Mouse (Mus musculus) limb, embryonic 14.5 days (tissue): ENCODE data around the gene Limk2. TPM values are rescaled to one million over a fixed set of nuclear protein-coding genes. Genes with fewer than 3 reads are reported as not detected.
A peak's percentile ranks its signal among the peaks of the same experiment; 100 is the strongest.

Experiments used
- ATAC-seq: fragments of 200-750 bp; cut with Nextera tagmentation; 2 replicates; pipeline ENCODE4 v1.8.0; 2017; ENCODE audit warnings: low read depth, moderate number of reproducible peaks, moderate TSS enrichment; ENCODE audit not compliant: low FRiP score
- DNase-seq: peaks from one replicate; pipeline ENCODE4 v3.0.0-alpha.2; 2015; ENCODE audit warnings: low spot score
- H3K27ac ChIP-seq: fragments of 300-500 bp; sonication (generic); replicated peaks from 2 replicates; pipeline ENCODE4 v1.5.1; 2014; ENCODE audit warnings: low read depth, mild to moderate bottlenecking, low read length, moderate library complexity, mixed read lengths
- H3K27me3 ChIP-seq: fragments of 300-500 bp; sonication (generic); 2 replicates; pipeline ENCODE4 v1.6.1; 2014; ENCODE audit warnings: low read length, mixed read lengths; ENCODE audit not compliant: control insufficient read depth, insufficient read depth
- H3K36me3 ChIP-seq: fragments of 300-500 bp; sonication (generic); 2 replicates; pipeline ENCODE4 v1.6.1; 2014; ENCODE audit warnings: mild to moderate bottlenecking, low read length, moderate library complexity, mixed read lengths; ENCODE audit not compliant: control insufficient read depth, insufficient read depth
- H3K4me1 ChIP-seq: fragments of 300-500 bp; sonication (generic); 2 replicates; pipeline ENCODE4 v1.6.1; 2014; ENCODE audit warnings: antibody characterized with exemption, low read length, mixed read lengths; ENCODE audit not compliant: control insufficient read depth, insufficient read depth
- H3K4me2 ChIP-seq: fragments of 300-500 bp; sonication (generic); replicated peaks from 2 replicates; pipeline ENCODE4 v1.6.1; 2014; ENCODE audit warnings: low read depth, mild to moderate bottlenecking, low read length, moderate library complexity; ENCODE audit not compliant: severe bottlenecking
- H3K4me3 ChIP-seq: fragments of 300-500 bp; sonication (generic); replicated peaks from 2 replicates; pipeline ENCODE4 v1.5.1; 2014; ENCODE audit warnings: low read length
- H3K9ac ChIP-seq: fragments of 300-500 bp; sonication (generic); 2 replicates; pipeline ENCODE4 v1.6.1; 2014; ENCODE audit warnings: mild to moderate bottlenecking, low read depth, low read length, moderate library complexity; ENCODE audit not compliant: severe bottlenecking
- H3K9me3 ChIP-seq: fragments of 300-500 bp; sonication (generic); 2 replicates; pipeline ENCODE4 v1.6.1; 2016; ENCODE audit warnings: low read length; ENCODE audit not compliant: control insufficient read depth
- POLR2A ChIP-seq: fragments of 200-500 bp; IDR thresholded peaks from 2 replicates; pipeline ENCODE4 v1.8.0; 2012; ENCODE audit warnings: inconsistent platforms, mild to moderate bottlenecking, moderate library complexity, borderline replicate concordance; ENCODE audit not compliant: insufficient read depth, insufficient read length; ENCODE audit errors: extremely low read depth
- WGBS: fragments of 180-500 bp; shearing (Covaris S2); extraction: QIAGEN DNeasy Blood & Tissue Kit; methylation state at CpG from one replicate; pipeline ENCODE4 v1.1.7; 2014; 5-methylcytosine and 5-hydroxymethylcytosine counted together
- polyA plus RNA-seq, 2 experiments: library from polyadenylated mRNA; depleted of rRNA in 1 of 2; stranded (reverse) in 1 of 2; unstranded in 1 of 2; fragments of >200 nt; fragmentation: Nextera tagmentation in 1 of 2; extraction: Ambion mirVana in 1 of 2; gene quantifications; 2 replicates each; pipeline versions ENCODE4 v1.2.1 to v1.2.3; 2012 to 2014

Gene Limk2
- polyA plus RNA-seq, 2 experiments = 91.1 to 93.5 TPM

GRCm38 (mm10) chr11:3370928-3371598 lies 37.9 kb downstream of the Limk2 start:
- DNase-seq = peak; percentile 83
- Histone ChIP-seq H3K36me3 (no peaks in the 10 kb centered on the region), H3K27me3 (no peaks in the 10 kb centered on the region), H3K4me1 (peaks cover 21% of the 10 kb centered on the region), H3K9ac (peak overlapping the region; percentile 62), H3K4me2 (peak overlapping the region; percentile 87), H3K4me3 (peak overlapping the region; percentile 54), H3K27ac (peak overlapping the region; percentile 20; the same call in 1 of the 2 replicates), H3K9me3 (no peaks in the 10 kb centered on the region)
- WGBS = 5% methylated on average over 20 of the region's 27 CpGs
- peak; percentile 37; the same call in 1 of the 2 replicates for TF ChIP-seq POLR2A
- ATAC-seq = peak; percentile 96

- Histone ChIP-seq H3K27ac (no peak overlapping the region), H3K4me2 (peak overlapping the region; percentile 87), H3K9me3 (no peaks in the 10 kb centered on the region), H3K36me3 (no peaks in the 10 kb centered on the region), H3K9ac (0 out of 2 replicates have a peak overlapping the region, but pooled peaks have one; percentile 62), H3K4me3 (peak overlapping the region; percentile 54), H3K4me1 (peaks cover 21% of the 10 kb centered on the region), H3K27me3 (no peaks in the 10 kb centered on the region)
- 74% methylated on average over 2 of the region's 2 CpGs for WGBS
- ATAC-seq = no peak
- peak; percentile 33 for DNase-seq
- no peak for TF ChIP-seq POLR2A
These were observed 38.8 kb downstream of the Limk2 start for GRCm38 (mm10) chr11:3370162-3370561.

GRCm38 (mm10) chr11:3369449-3369848 lies 39.5 kb downstream of the Limk2 start:
- no peak overlapping the region for H3K4me3 ChIP-seq
- H3K36me3 ChIP-seq = no peaks in the 10 kb centered on the region
- ATAC-seq (no peak), DNase-seq (no peak)
- no peaks in the 10 kb centered on the region for H3K27me3 ChIP-seq
- H3K9ac ChIP-seq = no peak overlapping the region
- peaks cover 17% of the 10 kb centered on the region for H3K4me1 ChIP-seq
- no peak for TF ChIP-seq POLR2A
- WGBS = 73% methylated on average over 5 of the region's 5 CpGs
- no peak overlapping the region for H3K27ac ChIP-seq
- H3K4me2 ChIP-seq = no peak overlapping the region
- no peaks in the 10 kb centered on the region for H3K9me3 ChIP-seq

- no peak overlapping the region for H3K9ac ChIP-seq
- DNase-seq = no peak
These were observed 40.0 kb downstream of the Limk2 start for GRCm38 (mm10) chr11:3368983-3369382.

GRCm38 (mm10) chr11:3366411-3366810 lies 42.6 kb downstream of the Limk2 start:
- no peak for TF ChIP-seq POLR2A
- Histone ChIP-seq H3K27ac (no peak overlapping the region), H3K4me3 (no peak overlapping the region), H3K9ac (no peak overlapping the region), H3K36me3 (no peaks in the 10 kb centered on the region; the same call in 1 of the 2 replicates), H3K27me3 (no peaks in the 10 kb centered on the region), H3K4me1 (no peaks in the 10 kb centered on the region), H3K4me2 (no peak overlapping the region), H3K9me3 (no peaks in the 10 kb centered on the region; the same call in 1 of the 2 replicates)
- ATAC-seq (no peak), DNase-seq (no peak)
- WGBS = 79% methylated on average over 7 of the region's 7 CpGs

More at GRCm38 (mm10) chr11:3368983-3369382, 40.0 kb downstream of the Limk2 start:
- TF ChIP-seq POLR2A = no peak
- Histone ChIP-seq H3K4me1 (peaks cover 13% of the 10 kb centered on the region), H3K36me3 (no peaks in the 10 kb centered on the region), H3K4me3 (no peak overlapping the region), H3K27ac (no peak overlapping the region), H3K9me3 (no peaks in the 10 kb centered on the region), H3K27me3 (no peaks in the 10 kb centered on the region), H3K4me2 (no peak overlapping the region)
- 49% methylated on average over 7 of the region's 7 CpGs for whole genome bisulfite sequencing
- no peak for ATAC-seq
